Mouse (Mus musculus) right cerebral cortex, postnatal 14 days (tissue): ENCODE results near the gene Zfp426.

Experiments
- DNase-seq: peaks from one replicate; pipeline ENCODE4 v3.0.0; 2022

Zfp426 gene

DNA sequence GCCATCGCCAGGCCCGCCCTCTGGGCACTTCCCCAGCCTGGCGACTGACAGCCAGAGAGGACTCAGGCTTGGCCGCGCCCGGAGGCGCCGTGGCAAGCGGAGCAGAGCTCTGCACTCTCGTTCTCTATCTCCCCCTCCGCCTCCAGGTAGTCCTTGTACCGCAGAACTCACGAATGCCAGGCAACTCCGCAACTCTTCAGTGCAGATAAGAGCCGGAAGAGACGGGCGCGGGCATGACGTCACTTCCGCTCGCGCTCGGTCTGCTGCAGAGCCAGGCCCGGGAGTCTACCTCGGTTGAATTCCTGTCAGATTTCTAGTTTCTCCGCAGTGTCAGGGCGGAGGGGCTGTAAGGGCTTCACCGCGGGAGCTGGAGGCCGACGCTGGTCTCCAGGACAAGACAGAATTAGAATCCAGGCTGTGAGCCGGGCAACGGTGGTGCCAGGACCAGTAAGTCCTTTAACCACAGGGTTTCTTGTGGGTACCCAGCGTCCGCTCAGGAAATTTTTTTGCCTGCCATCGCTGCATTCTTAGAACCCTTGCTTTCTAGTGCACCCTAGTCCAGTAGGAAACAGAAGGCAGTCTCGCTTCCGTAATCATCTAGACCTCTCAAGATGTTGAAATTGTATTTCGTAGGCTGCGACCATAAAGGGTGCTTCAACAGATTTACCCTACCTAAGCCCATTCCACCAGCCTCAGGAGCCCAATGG lies at the start of gene Zfp426:
Gene Zfp426, minus strand, starts transcription at position 220 of the 707 bp plus-strand sequence.
- DNase-seq: peak; percentile 83

DNA sequence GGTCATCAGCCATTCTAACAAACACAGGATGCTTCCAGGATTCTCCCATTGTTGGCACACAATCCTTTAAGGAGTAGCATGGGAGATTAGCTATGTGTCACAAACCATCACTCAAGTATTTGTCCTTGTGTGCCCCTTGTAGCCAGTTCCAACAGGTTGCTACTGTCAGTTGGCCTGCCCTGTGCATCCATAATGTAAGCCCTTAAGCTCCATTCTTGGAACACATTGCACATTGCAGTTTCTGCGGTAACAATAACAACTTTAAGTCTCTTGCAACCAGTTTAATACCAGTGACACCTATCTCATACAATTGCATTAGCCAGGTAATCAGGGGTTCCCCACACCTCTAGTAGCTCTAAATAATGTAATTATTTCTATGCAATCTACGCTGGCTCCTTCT lies 44.1 kb upstream of the Zfp426 start:
- DNase-seq: no peak

DNA sequence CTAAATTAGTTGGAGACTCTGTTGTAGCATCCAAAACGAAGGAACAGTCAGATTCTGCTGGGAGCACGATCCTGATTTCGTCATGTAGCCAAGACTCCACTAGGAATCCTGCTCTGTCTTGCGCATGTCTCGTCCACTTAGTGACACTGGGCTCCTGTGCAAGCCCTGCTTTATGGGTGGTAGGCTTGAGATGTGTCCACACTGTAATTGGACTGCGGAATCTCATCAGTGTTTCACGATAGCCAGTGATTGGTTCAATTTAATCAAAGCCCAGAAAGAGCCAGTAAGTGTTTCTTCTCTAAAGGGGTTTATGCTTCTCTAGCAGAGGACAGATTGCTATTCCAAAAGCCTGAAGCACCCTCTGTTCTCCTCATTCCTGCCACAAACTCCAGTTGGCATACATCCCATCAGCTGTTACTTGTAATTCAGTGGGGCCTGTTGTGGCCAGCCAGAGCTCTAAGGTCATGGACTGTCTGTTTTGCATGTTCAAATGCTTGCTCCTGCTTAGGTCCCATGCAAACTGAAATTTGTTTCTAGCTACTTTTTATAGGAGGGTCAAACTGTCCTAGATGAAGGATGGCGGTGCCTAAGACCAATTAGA lies 41.9 kb upstream of the Zfp426 start:
- peak; percentile 14 for DNase-seq

DNA sequence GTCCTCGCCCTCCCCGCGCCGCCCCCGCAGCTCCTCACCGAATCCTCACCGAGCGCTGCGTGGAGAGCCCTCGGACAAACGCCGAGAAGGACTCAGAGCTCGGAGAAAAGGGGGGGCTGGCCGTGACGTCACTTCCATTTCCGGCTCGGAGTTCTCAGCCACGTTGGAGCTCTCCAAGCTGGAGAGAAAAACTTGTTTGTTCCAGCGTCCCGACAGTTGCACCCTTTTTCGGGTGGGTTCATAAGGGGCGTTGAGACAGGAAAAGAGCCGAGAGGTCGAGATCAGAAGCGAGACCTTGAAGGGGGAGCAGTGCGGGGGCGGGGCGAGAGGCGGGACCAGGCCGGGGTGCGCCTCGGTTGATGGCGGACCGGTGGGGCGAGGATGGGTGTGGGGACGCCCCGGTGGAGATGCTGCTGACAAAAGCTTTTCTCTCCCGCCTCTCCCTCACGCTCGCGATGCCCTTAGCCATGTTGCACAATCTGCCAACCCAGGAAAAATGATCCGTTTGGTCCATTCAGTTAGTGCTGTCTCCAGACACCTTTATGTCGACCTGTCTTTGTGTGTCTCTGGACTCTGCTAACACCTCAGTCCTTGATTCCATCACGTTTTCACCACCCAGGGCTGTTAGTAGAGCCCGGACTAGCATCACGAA lies 28.9 kb upstream of the Zfp426 start, which contains the start of gene Zfp266:
Gene Zfp266, minus strand, starts transcription at position 112 of the 652 bp plus-strand sequence.
- DNase-seq: peak; percentile 94

DNA sequence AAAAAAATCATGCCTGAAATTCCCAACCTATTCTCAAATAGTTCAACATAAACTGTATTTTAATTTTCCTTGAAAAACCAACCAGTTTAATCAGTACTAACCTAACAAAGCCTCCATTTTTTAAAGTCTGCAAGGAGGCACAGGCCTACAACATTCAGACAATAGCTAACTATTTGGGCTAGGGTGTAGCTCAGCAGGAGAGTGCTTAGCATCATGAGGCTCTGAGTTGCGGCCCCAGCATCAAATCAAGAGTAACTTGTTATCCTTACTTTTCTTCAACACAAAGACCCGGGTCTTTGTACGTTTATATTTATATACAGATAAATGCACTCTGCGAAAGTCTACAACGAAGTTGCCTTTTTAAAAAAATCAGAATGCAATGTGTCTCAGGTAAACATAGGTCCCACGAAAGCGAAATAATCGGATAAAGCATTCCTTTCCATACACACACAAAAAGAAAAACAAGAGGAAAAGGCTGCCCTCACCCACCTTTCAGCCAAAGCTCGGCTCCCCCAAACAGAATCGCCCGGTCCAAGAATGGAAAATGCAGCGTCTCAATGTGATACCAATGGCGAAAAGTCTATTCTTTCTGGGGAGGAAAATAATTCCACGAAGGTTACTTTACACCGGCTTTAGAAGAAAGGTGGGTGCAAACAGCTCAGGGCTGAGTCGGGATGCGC lies 28.1 kb upstream of the Zfp426 start:
- DNase-seq: no peak

DNA sequence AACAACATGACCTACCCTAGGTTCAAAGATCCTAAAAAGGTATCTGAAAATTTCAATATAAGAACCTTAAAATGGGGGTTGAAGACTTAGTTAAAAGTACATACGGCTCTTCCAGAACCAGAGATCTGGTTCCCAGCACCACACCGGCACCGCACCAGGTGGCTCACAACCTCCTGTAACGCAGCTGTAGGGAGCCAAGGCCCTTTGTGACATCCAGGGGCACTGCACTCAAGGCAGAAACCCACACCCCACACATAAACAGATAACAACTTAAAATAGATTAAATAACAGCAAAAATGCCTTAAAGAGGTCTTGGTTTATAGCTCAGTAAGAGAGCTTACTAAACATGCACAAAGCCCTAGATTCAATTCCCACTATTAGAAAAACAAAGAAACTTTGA lies 27.4 kb upstream of the Zfp426 start:
- DNase-seq: no peak

DNA sequence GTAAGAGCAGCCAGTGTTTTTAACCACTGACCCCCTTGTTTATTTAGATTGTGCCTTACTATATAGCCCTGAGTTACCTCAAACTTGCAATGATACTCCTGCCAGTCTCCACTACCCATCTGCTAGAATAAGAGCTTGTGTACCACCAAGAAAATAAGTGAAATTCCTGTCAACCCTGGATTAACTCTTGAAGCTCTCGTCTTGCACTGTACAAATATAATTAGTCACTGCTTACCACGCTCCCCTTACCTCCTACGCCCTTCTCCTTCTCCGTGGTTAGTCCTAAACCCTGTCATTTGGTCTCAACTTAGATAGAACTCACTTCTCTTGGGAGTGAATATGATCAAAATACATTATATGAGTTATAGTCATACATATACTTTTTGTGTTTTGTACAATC lies 26.2 kb upstream of the Zfp426 start:
- no peak for DNase-seq

DNA sequence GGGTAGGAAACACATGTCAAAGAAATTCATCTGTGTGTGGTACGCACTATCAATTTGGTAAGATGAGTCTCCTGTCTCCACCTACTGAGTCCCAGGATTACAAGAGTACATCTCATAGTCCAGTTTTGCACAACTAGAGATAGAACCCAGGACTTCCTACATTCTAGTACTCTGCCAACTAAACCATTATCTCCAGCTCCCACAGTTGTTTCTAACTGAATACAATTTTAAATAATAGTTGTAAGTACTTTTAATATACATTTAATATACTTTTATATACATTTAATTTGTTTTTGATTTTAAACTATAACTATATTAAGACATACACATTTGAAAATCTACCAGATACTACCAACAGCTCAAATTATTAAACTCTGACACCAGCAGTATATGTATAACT lies 25.2 kb upstream of the Zfp426 start:
- no peak for DNase-seq

DNA sequence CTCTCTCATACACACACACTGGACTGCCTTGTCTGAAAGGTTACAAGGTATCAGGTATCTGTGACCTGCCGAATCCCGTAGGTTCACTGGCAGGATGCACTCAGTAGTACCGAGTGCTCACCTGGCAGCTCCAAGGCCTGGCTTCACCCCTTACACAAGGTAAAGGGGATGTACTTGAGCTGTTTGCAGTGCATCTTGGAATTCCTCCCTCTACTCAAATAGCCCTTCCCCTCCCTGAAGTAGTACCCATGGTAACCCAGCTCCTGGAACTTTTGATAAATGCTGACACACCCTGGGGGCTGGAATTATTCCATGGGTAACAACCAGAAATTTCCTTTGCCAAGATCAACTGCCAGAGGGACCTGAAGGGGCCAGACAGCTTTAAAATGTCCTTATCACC lies 21.5 kb upstream of the Zfp426 start:
- no peak for DNase-seq

DNA sequence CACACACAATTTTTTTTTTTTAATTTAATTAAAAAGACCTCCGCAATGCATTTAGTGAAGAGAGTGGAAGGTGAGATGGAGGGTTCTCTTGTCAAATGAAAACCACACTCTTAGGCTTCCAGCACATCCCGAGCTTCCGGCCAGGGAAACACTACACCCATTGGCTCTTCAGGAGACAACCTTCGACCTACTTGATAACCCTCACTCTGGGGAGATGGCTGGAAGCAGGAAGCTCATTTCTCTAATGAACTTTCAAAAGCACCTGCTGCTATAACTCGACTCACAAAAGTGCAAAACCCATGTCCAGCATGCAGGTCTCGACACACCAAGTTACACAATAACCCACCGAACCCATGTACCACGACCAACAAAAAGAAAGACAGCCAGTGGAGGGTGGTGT lies 20.2 kb upstream of the Zfp426 start:
- DNase-seq: no peak

DNA sequence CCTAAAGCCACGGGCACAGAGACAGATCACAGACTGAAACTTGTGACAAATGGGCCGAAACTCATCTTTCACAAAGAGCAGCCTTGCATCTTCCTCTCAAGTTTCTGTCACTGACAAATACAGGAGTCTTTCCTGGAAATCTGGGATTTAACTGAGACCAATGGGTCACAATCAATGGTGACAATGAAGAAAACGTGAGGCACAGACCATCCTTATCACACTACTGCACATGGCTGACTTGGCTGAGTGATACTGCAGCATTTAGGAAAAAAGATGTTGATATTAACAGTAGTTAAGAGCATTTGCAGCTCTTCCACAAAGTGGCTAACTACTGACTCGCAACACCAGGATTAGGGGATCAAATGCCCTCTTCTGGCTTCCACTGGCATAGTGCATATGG lies 19.1 kb upstream of the Zfp426 start:
- no peak for DNase-seq

DNA sequence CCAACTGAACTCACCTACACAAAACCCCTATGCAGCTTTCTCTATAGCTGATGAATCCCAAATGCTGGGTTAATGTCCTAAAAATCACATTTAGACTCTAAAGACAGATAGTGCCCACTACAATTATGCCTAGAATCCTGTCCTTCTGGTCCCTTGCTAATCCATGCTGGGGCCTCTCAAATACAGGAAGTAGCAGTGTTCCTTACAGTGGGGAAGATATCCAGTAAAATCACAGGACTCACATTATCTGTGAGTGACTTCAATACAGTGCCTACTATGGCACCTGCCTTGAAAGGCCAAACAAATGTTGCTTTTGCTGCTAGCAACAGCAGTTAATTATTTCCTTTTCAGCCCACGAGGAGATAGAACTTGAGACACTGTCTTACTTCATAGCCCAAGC lies 17.8 kb upstream of the Zfp426 start:
- no peak for DNase-seq

DNA sequence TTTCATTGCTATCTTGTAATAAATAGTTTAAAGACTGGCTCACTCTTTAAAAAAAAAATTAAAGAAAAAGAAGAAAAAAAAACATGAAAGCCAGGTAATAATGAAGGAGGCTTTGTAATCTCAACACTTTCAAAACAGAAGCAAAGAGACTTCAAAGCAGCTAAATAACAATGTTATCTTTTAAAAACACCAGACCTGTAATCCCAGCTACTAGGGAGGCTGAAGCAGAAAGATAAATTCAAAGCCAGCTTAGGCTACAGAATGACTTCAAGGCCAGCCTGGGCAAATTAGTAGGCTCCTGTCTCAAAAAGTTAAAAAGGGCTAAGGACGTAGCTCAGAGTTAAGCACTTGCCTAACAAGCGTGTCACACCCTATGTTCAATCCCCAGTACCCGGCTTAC lies 17.1 kb upstream of the Zfp426 start:
- no peak for DNase-seq

DNA sequence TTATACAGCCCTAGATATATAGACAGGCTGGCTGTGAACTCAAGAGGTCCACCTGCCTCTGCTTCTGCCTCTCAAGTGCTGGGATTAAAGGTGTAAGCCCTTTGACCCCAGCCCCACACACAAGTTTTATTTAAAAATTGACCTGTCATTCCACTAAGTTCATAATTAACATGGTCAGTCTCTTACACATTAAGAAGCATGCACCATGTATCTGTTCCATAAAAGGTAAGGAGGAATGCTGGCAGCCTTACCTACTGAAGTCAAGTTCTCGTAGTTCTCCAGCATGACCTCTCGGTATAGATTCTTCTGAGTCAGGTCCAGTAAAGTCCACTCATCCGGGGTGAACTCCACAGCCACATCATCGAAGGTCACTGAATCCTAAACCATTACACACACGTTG lies 12.3 kb upstream of the Zfp426 start:
- no peak for DNase-seq

DNA sequence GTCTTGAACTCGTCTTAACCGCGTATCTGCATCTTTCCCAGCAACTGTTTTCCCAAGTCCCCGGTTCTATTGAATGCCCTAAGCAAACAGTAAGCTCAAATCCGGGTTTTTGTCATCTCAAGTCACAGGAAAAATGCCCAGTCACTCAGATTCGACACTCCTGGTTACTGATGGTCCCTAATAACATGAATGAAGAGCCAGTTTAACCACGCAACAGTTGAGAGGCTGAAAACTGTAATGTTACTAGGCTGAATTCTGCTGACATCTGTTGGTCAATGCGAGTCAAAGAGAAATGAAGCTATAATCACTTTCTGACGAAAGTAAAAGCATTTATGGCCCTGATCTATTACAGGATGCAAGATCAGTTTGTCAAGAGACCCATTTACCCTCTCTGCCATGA lies 735 bp upstream of the Zfp426 start:
- no peak for DNase-seq

DNA sequence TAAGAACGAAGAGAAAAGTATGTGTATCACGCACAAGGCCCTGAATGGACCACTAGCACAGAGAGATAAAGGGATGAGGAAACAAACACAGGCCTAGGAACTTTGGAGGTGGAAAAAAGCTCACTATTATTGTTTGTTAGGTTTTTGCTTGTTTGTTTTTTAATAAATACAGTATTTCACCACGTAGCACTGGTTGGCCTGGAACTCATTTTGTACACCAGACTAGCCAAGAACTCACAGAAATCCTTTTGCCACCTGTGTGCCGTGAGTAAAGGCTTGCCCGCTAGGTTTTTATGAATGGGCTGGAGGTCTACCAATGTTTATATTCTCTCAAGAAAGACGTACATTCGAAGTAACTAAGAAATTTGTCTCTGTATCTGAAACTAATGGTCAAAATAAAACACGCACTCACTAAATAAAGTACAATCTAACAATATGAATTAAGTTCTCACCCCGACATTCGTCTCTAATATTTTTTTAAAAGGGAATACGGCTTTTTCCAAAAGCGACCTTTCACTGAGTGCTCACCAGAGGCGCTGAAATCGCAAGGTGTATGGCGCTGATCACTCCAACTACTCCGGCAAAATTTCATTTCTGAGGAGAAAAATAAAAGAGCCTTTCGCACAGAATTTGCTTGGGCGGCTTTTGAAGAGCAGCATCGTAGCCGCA lies 554 bp downstream of the Zfp426 start:
- no peak for DNase-seq

DNA sequence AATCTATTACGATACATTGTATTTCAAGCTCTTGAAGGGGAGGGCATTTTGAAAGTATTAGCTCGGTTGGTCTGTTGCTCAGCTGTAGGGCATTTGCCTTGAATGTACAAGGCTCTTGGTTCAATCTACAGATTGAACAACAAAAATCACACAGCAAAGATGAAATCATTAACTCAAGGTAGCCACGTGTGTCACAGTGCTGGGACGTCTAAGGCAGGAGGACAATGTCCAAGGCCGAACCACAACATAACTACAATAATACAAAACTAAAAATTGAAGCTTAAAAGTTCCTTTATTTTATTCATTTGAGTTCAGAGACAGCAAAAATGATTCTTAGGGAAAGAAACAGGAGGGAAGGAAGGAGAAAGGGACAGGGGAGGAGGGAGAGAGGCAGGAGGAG lies 3.0 kb downstream of the Zfp426 start:
- DNase-seq: no peak

DNA sequence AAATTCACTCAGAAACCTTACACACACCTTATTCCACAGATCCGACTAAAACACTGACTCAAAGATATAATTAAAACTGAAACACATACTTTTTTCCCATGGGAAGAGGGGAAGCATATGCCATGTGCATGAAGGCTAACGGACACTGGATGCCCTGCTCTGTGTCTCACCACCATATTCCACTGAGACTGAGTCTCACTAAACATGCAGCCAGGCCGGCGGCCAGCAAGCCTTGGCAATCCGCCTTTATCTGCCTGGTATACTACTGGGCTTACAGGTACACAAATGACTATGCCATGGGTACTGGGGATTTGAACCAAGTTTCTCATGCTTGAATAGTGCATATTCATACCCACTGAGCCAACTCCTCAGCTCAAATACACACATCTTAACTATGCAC lies 13.2 kb downstream of the Zfp426 start:
- DNase-seq: no peak

DNA sequence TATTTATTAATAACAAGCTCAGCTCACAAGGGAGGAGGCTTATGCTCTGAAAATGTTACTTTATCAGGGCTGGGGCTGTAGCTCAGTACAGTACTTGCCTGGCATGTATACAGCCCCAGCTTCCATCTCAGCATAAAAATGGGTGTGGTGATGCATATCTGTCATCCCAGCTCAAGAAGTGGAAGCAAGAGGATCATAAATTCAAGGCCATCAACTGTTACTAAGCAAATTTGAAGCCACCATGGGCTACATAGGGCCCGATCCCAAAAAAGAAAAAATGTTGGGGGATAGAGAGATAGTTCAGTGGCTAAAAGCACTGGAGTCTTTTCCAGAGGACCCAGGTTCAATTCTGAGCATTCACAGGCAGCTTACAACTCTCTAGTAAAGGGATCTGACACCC lies 15.9 kb downstream of the Zfp426 start:
- no peak for DNase-seq

DNA sequence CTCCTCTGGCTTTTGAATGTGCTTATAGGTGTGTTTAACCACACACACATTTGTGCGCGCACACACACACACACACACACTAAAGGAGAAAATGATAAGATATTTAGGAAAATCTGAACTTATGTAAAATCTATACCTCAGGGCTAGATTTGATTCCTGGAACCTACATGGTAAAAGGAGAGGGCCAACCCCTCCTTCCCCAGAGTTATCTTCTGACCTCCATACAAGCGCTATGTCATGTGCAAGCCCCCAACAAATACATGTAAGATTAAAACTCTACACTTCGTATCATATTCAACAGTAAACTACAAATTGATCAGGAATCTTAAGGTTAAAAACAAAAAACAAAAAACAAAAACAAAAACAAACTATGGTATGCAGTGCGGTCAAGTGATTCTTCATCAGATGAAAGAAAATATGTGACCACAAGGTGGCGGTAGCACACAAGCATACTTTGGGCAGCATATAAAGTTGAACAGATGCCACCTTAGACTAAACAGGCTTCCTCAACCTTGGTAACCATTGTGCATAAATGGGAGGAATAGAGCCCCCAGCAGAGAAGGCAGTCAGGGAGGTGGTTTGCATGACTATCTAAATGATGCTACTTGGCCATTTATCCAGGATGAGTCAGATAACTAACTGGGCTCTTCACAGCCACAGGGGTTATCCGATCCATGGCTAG lies 25.6 kb downstream of the Zfp426 start:
- peak; percentile 60 for DNase-seq

DNA sequence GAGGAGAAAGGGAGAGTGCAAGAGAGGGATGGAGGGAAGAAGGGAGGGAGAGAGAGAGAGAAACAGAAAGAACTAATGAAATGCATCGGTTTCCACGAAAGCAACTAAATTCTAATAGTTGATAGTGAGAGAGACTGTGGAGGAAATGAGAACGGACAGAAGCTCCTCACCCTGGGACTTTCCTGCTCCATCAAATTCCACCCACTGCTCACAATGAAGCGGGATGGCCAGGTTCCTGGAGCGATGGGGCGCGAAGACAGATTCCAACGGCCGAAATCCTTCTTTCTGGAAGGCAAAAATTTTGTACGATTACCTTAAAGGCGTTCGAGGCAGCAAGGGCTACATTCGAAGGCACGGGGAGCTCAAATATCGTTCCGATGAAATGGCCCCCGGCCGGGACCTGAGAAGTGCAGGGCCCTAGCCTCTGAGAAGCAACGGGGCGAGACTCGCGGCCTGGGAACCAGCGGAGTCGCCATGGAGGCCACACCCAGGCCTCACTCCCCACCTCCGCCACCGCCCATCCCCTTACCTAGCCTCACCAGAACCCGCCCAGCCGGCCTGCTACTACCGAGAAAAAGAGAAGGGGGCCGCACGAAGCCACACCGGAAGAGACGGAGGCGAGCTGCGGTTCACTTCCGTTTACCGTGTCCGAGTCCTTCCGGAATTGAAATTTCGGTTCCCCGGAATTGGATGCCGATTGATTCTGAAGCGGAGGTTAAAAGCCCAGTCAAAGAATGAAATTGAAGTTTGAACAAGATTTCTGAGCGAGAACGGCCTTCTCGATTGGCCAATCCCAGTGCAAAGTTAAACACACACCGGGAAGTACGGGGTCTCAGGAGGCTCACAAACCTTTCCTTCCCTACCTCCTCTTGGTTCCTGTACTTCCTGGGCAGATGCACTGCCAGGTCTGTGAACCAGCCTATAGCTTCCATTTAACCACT lies 32.9 kb downstream of the Zfp426 start, which contains the start of gene Zfp26:
Gene Zfp26, minus strand, starts transcription at position 786 of the 941 bp plus-strand sequence.
- DNase-seq: peak; percentile 71
